Mouse (Mus musculus) erythroblast, embryonic 14.5 days (primary cell): ENCODE data around the gene Ghrhr.

Experiments
- GATA1 ChIP-seq: IDR thresholded peaks from 2 replicates; pipeline ENCODE4 v1.6.1; 2012; ENCODE audit warnings: low read length, inconsistent platforms, mixed read lengths
- TAL1 ChIP-seq: IDR thresholded peaks from 3 replicates; pipeline ENCODE4 v1.6.1; 2012; ENCODE audit warnings: low read length, inconsistent platforms, mixed read lengths

- TF ChIP-seq GATA1 (no peak), TAL1 (no peak)
Observed at GRCm38 (mm10) chr6:55327326-55327725, 48.8 kb upstream of the Ghrhr start.
